Mouse (Mus musculus): ENCODE measurements at regions not wholly inside any gene's neighbourhood (a gene's known extent, or its start where the extent isn't known, plus 50 kb on each side); places are given as distances from the start of the nearest gene placed in this dataset.

- no peaks in the 10 kb centered on the region for H3K4me1 ChIP-seq (replicated peaks; ENCODE audit: control insufficient read depth, insufficient read depth, low read length)
- no peaks in the 10 kb centered on the region for H3K27me3 ChIP-seq (replicated peaks; ENCODE audit: control insufficient read depth, insufficient read depth, low read length)
- DNase-seq (ENCODE audit: low spot score) = no peak
- no peaks in the 10 kb centered on the region for H3K36me3 ChIP-seq (ENCODE audit: control insufficient read depth, insufficient read depth, low read length)
- no peak overlapping the region for H3K4me2 ChIP-seq (ENCODE audit: low read length)
- no peak for ATAC-seq (replicated peaks; ENCODE audit: low FRiP score, low TSS enrichment, low read depth)
- WGBS = 54% methylated on average over 1 of the region's 1 CpGs
- no peak overlapping the region for H3K9ac ChIP-seq (ENCODE audit: low read length)
- no peak overlapping the region for H3K4me3 ChIP-seq (ENCODE audit: low read depth, low read length)
- no peak overlapping the region for H3K27ac ChIP-seq (ENCODE audit: low read depth)
- no peaks in the 10 kb centered on the region for H3K9me3 ChIP-seq (ENCODE audit: control insufficient read depth, low read length)
Measured at GRCm38 (mm10) chr2:12746856-12747255, 177.0 kb upstream of the Pter start.

GRCm38 (mm10) chr2:12758816-12759215 is 165.0 kb upstream of the Pter start:
- 39% methylated on average over 1 of the region's 1 CpGs for WGBS
- Histone ChIP-seq H3K4me2 (ENCODE audit: low read length) (no peak overlapping the region), H3K9me3 (ENCODE audit: control insufficient read depth, low read length) (no peaks in the 10 kb centered on the region), H3K4me3 (ENCODE audit: low read depth, low read length) (no peak overlapping the region), H3K4me1 (replicated peaks; ENCODE audit: control insufficient read depth, insufficient read depth, low read length) (no peaks in the 10 kb centered on the region), H3K9ac (ENCODE audit: low read length) (no peak overlapping the region), H3K27ac (ENCODE audit: low read depth) (no peak overlapping the region), H3K36me3 (ENCODE audit: control insufficient read depth, insufficient read depth, low read length) (no peaks in the 10 kb centered on the region), H3K27me3 (replicated peaks; ENCODE audit: control insufficient read depth, insufficient read depth, low read length) (no peaks in the 10 kb centered on the region)
- ATAC-seq (replicated peaks; ENCODE audit: low FRiP score, low TSS enrichment, low read depth) = no peak
- no peak for DNase-seq (ENCODE audit: low spot score)

- DNase-seq (ENCODE audit: low spot score) (no peak), ATAC-seq (replicated peaks; ENCODE audit: low FRiP score, low TSS enrichment, low read depth) (no peak)
- 87% methylated on average over 3 of the region's 3 CpGs for WGBS
- no peaks in the 10 kb centered on the region for H3K36me3 ChIP-seq (ENCODE audit: control insufficient read depth, insufficient read depth, low read length)
- no peak overlapping the region for H3K4me2 ChIP-seq (ENCODE audit: low read length)
- no peaks in the 10 kb centered on the region for H3K4me1 ChIP-seq (replicated peaks; ENCODE audit: control insufficient read depth, insufficient read depth, low read length)
- no peaks in the 10 kb centered on the region for H3K27me3 ChIP-seq (replicated peaks; ENCODE audit: control insufficient read depth, insufficient read depth, low read length)
- no peak overlapping the region for H3K4me3 ChIP-seq (ENCODE audit: low read depth, low read length)
- no peak overlapping the region for H3K9ac ChIP-seq (ENCODE audit: low read length)
- H3K27ac ChIP-seq (ENCODE audit: low read depth) = no peak overlapping the region
- no peaks in the 10 kb centered on the region for H3K9me3 ChIP-seq (ENCODE audit: control insufficient read depth, low read length)
Measured at GRCm38 (mm10) chr2:12759931-12760330, 163.9 kb upstream of the Pter start.

GRCm38 (mm10) chr2:12761461-12761860 is 162.4 kb upstream of the Pter start:
- Histone ChIP-seq H3K9me3 (ENCODE audit: control insufficient read depth, low read length) (no peaks in the 10 kb centered on the region), H3K9ac (ENCODE audit: low read length) (no peak overlapping the region), H3K4me2 (ENCODE audit: low read length) (no peak overlapping the region), H3K36me3 (ENCODE audit: control insufficient read depth, insufficient read depth, low read length) (no peaks in the 10 kb centered on the region), H3K4me1 (replicated peaks; ENCODE audit: control insufficient read depth, insufficient read depth, low read length) (no peaks in the 10 kb centered on the region), H3K27ac (ENCODE audit: low read depth) (no peak overlapping the region), H3K27me3 (replicated peaks; ENCODE audit: control insufficient read depth, insufficient read depth, low read length) (no peaks in the 10 kb centered on the region), H3K4me3 (ENCODE audit: low read depth, low read length) (no peak overlapping the region)
- DNase-seq (ENCODE audit: low spot score) = no peak
- WGBS = 91% methylated on average over 3 of the region's 3 CpGs
- ATAC-seq (replicated peaks; ENCODE audit: low FRiP score, low TSS enrichment, low read depth) = no peak

GRCm38 (mm10) chr2:12764510-12764909 is 159.3 kb upstream of the Pter start:
- Histone ChIP-seq H3K4me1 (replicated peaks; ENCODE audit: control insufficient read depth, insufficient read depth, low read length) (no peaks in the 10 kb centered on the region), H3K27ac (ENCODE audit: low read depth) (no peak overlapping the region), H3K9ac (ENCODE audit: low read length) (no peak overlapping the region), H3K4me3 (ENCODE audit: low read depth, low read length) (no peak overlapping the region), H3K27me3 (replicated peaks; ENCODE audit: control insufficient read depth, insufficient read depth, low read length) (no peaks in the 10 kb centered on the region), H3K4me2 (ENCODE audit: low read length) (no peak overlapping the region), H3K36me3 (ENCODE audit: control insufficient read depth, insufficient read depth, low read length) (no peaks in the 10 kb centered on the region), H3K9me3 (ENCODE audit: control insufficient read depth, low read length) (no peaks in the 10 kb centered on the region)
- ATAC-seq (replicated peaks; ENCODE audit: low FRiP score, low TSS enrichment, low read depth) = no peak
- WGBS = 84% methylated on average over 1 of the region's 1 CpGs
- DNase-seq (ENCODE audit: low spot score) = no peak

- H3K27ac ChIP-seq (ENCODE audit: low read depth) = no peak overlapping the region
- no peak overlapping the region for H3K4me3 ChIP-seq (ENCODE audit: low read depth, low read length)
- H3K36me3 ChIP-seq (ENCODE audit: control insufficient read depth, insufficient read depth, low read length) = no peaks in the 10 kb centered on the region
- WGBS = 75% methylated on average over 2 of the region's 2 CpGs
- no peak overlapping the region for H3K4me2 ChIP-seq (ENCODE audit: low read length)
- DNase-seq (ENCODE audit: low spot score) = no peak
- H3K27me3 ChIP-seq (replicated peaks; ENCODE audit: control insufficient read depth, insufficient read depth, low read length) = no peaks in the 10 kb centered on the region
- H3K4me1 ChIP-seq (replicated peaks; ENCODE audit: control insufficient read depth, insufficient read depth, low read length) = no peaks in the 10 kb centered on the region
- no peaks in the 10 kb centered on the region for H3K9me3 ChIP-seq (ENCODE audit: control insufficient read depth, low read length)
- no peak for ATAC-seq (replicated peaks; ENCODE audit: low FRiP score, low TSS enrichment, low read depth)
- no peak overlapping the region for H3K9ac ChIP-seq (ENCODE audit: low read length)
Measured at GRCm38 (mm10) chr2:12765336-12765735, 158.5 kb upstream of the Pter start.

GRCm38 (mm10) chr2:12776866-12777265 is 147.0 kb upstream of the Pter start:
- Histone ChIP-seq H3K4me3 (ENCODE audit: low read depth, low read length) (no peak overlapping the region), H3K9me3 (ENCODE audit: control insufficient read depth, low read length) (no peaks in the 10 kb centered on the region), H3K4me2 (ENCODE audit: low read length) (no peak overlapping the region), H3K27ac (ENCODE audit: low read depth) (no peak overlapping the region), H3K4me1 (replicated peaks; ENCODE audit: control insufficient read depth, insufficient read depth, low read length) (no peaks in the 10 kb centered on the region), H3K27me3 (replicated peaks; ENCODE audit: control insufficient read depth, insufficient read depth, low read length) (no peaks in the 10 kb centered on the region), H3K36me3 (ENCODE audit: control insufficient read depth, insufficient read depth, low read length) (no peaks in the 10 kb centered on the region), H3K9ac (ENCODE audit: low read length) (no peak overlapping the region)
- WGBS = 55% methylated on average over 3 of the region's 3 CpGs
- no peak for ATAC-seq (replicated peaks; ENCODE audit: low FRiP score, low TSS enrichment, low read depth)
- no peak for DNase-seq (ENCODE audit: low spot score)

GRCm38 (mm10) chr2:12777696-12778095 is 146.1 kb upstream of the Pter start:
- Histone ChIP-seq H3K27me3 (replicated peaks; ENCODE audit: control insufficient read depth, insufficient read depth, low read length) (no peaks in the 10 kb centered on the region), H3K4me2 (ENCODE audit: low read length) (no peak overlapping the region), H3K36me3 (ENCODE audit: control insufficient read depth, insufficient read depth, low read length) (no peaks in the 10 kb centered on the region), H3K9me3 (ENCODE audit: control insufficient read depth, low read length) (no peaks in the 10 kb centered on the region), H3K4me3 (ENCODE audit: low read depth, low read length) (no peak overlapping the region), H3K27ac (ENCODE audit: low read depth) (no peak overlapping the region), H3K4me1 (replicated peaks; ENCODE audit: control insufficient read depth, insufficient read depth, low read length) (no peaks in the 10 kb centered on the region), H3K9ac (ENCODE audit: low read length) (no peak overlapping the region)
- 56% methylated on average over 2 of the region's 2 CpGs for WGBS
- ATAC-seq (replicated peaks; ENCODE audit: low FRiP score, low TSS enrichment, low read depth) = no peak
- no peak for DNase-seq (ENCODE audit: low spot score)

- no peaks in the 10 kb centered on the region for H3K9me3 ChIP-seq (ENCODE audit: control insufficient read depth, low read length)
- no peak overlapping the region for H3K27ac ChIP-seq (ENCODE audit: low read depth)
- DNase-seq (ENCODE audit: low spot score) (no peak), ATAC-seq (replicated peaks; ENCODE audit: low FRiP score, low TSS enrichment, low read depth) (no peak)
- H3K27me3 ChIP-seq (replicated peaks; ENCODE audit: control insufficient read depth, insufficient read depth, low read length) = no peaks in the 10 kb centered on the region
- H3K4me2 ChIP-seq (ENCODE audit: low read length) = no peak overlapping the region
- no peak overlapping the region for H3K9ac ChIP-seq (ENCODE audit: low read length)
- H3K4me1 ChIP-seq (replicated peaks; ENCODE audit: control insufficient read depth, insufficient read depth, low read length) = no peaks in the 10 kb centered on the region
- no peak overlapping the region for H3K4me3 ChIP-seq (ENCODE audit: low read depth, low read length)
- no peaks in the 10 kb centered on the region for H3K36me3 ChIP-seq (ENCODE audit: control insufficient read depth, insufficient read depth, low read length)
- 73% methylated on average over 2 of the region's 2 CpGs for WGBS
Measured at GRCm38 (mm10) chr2:12792596-12792995, 131.2 kb upstream of the Pter start.

Data from intestine, embryonic 14.5 days (tissue).